Mouse (Mus musculus) hindbrain, embryonic 15.5 days (tissue): ENCODE data around the gene Nhsl1. TPM values are rescaled to one million over a fixed set of nuclear protein-coding genes. Genes with fewer than 3 reads are reported as not detected.
A peak's percentile ranks its signal among the peaks of the same experiment; 100 is the strongest.

Source experiments
- ATAC-seq: fragments of 200-750 bp; cut with Nextera tagmentation; 2 replicates; pipeline ENCODE4 v1.8.0; 2017; ENCODE audit warnings: low read depth, moderate number of reproducible peaks, moderate TSS enrichment; ENCODE audit not compliant: low FRiP score
- H3K27ac ChIP-seq: fragments of 300-500 bp; sonication (generic); replicated peaks from 2 replicates; pipeline ENCODE4 v1.5.1; 2015; ENCODE audit warnings: mild to moderate bottlenecking, inconsistent platforms
- H3K27me3 ChIP-seq: fragments of 300-500 bp; sonication (generic); 2 replicates; pipeline ENCODE4 v1.6.1; 2015; ENCODE audit warnings: control low read depth, inconsistent platforms
- H3K36me3 ChIP-seq: fragments of 300-500 bp; sonication (generic); 2 replicates; pipeline ENCODE4 v1.6.1; 2015; ENCODE audit warnings: control low read depth, inconsistent platforms
- H3K4me1 ChIP-seq: fragments of 300-500 bp; sonication (generic); replicated peaks from 2 replicates; pipeline ENCODE4 v1.6.1; 2015; ENCODE audit warnings: control low read depth, inconsistent platforms
- H3K4me2 ChIP-seq: fragments of 300-500 bp; sonication (generic); 2 replicates; pipeline ENCODE4 v1.6.1; 2015; ENCODE audit warnings: moderate library complexity, mild to moderate bottlenecking, inconsistent platforms
- H3K4me3 ChIP-seq: fragments of 300-500 bp; sonication (generic); 2 replicates; pipeline ENCODE4 v1.5.1; 2015; ENCODE audit warnings: mild to moderate bottlenecking, inconsistent platforms
- H3K9ac ChIP-seq: fragments of 300-500 bp; sonication (generic); 2 replicates; pipeline ENCODE4 v1.6.1; 2015; ENCODE audit warnings: inconsistent platforms
- H3K9me3 ChIP-seq: fragments of 300-500 bp; sonication (generic); 2 replicates; pipeline ENCODE4 v1.6.1; 2016; ENCODE audit warnings: control low read depth, inconsistent platforms
- WGBS: fragments of 180-500 bp; shearing (Covaris S2); methylation state at CpG from one replicate; pipeline ENCODE4 v1.1.7; 2015; 5-methylcytosine and 5-hydroxymethylcytosine counted together
- polyA plus RNA-seq: library from polyadenylated mRNA; unstranded; fragments of >200 nt; fragmentation: Nextera tagmentation; extraction: Ambion mirVana; gene quantifications from 2 replicates; pipeline ENCODE4 v1.2.1, GENCODE M21; 2015

Gene Nhsl1
- polyA plus RNA-seq, 1 experiment from 2014 or later = 15.6 TPM

GRCm38 (mm10) chr10:18329096-18330038, 10.6 kb downstream of the Nhsl1 start:
- peak; percentile 64 for ATAC-seq
- no peaks in the 10 kb centered on the region for H3K9me3 ChIP-seq
- peak overlapping the region; percentile 61 for H3K4me2 ChIP-seq
- 3% methylated on average over 22 of the region's 23 CpGs for WGBS
- no peaks in the 10 kb centered on the region for H3K36me3 ChIP-seq
- H3K4me1 ChIP-seq = peaks cover 15% of the 10 kb centered on the region
- H3K27ac ChIP-seq = peak overlapping the region; percentile 61
- peak overlapping the region; percentile 36 for H3K4me3 ChIP-seq
- H3K27me3 ChIP-seq = no peaks in the 10 kb centered on the region
- H3K9ac ChIP-seq = peak overlapping the region; percentile 39

GRCm38 (mm10) chr10:18330445-18330844, 11.7 kb downstream of the Nhsl1 start:
- peaks cover 15% of the 10 kb centered on the region for H3K4me1 ChIP-seq
- no peaks in the 10 kb centered on the region for H3K9me3 ChIP-seq
- no peaks in the 10 kb centered on the region for H3K27me3 ChIP-seq
- no peak overlapping the region for H3K4me2 ChIP-seq
- H3K36me3 ChIP-seq = no peaks in the 10 kb centered on the region
- no peak overlapping the region for H3K9ac ChIP-seq
- no peak for ATAC-seq
- H3K4me3 ChIP-seq = no peak overlapping the region
- H3K27ac ChIP-seq = no peak overlapping the region
- 78% methylated on average over 5 of the region's 5 CpGs for WGBS

- ATAC-seq = no peak
- no peak overlapping the region for H3K27ac ChIP-seq
These were observed 14.8 kb downstream of the Nhsl1 start for GRCm38 (mm10) chr10:18333575-18333974.

DNA sequence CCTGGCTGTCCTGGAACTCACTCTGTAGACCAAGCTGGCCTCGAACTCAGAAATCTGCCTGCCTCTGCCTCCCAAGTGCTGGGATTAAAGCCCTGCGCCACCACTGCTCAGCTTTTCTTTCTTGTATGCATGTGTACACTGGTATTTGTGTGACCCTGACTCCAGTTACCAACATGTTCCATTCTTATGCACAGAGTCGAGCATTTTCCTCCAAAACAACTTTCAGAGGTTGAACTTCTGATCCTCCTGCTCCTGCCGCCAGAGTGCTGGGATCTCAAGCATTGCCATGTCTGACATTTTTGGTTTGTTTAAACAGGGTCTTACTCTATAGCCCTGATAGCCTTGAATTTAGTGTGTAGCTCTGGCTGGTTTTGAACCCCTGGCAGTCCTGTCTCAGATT, 15.4 kb downstream of the Nhsl1 start:
- H3K27me3 ChIP-seq = no peaks in the 10 kb centered on the region
- H3K4me2 ChIP-seq = no peak overlapping the region
- no peaks in the 10 kb centered on the region for H3K9me3 ChIP-seq
- WGBS = 92% methylated on average over 4 of the region's 4 CpGs
- no peak overlapping the region for H3K9ac ChIP-seq
- peaks cover 8% of the 10 kb centered on the region for H3K4me1 ChIP-seq
- no peak overlapping the region for H3K4me3 ChIP-seq
- H3K36me3 ChIP-seq = no peaks in the 10 kb centered on the region
- ATAC-seq = no peak
- H3K27ac ChIP-seq = no peak overlapping the region

More at GRCm38 (mm10) chr10:18333575-18333974, 14.8 kb downstream of the Nhsl1 start:
- H3K4me2 ChIP-seq = no peak overlapping the region
- no peaks in the 10 kb centered on the region for H3K36me3 ChIP-seq
- no peaks in the 10 kb centered on the region for H3K9me3 ChIP-seq
- H3K9ac ChIP-seq = no peak overlapping the region
- no peaks in the 10 kb centered on the region for H3K27me3 ChIP-seq
- WGBS = 37% methylated on average over 4 of the region's 4 CpGs
- H3K4me3 ChIP-seq = no peak overlapping the region
- peaks cover 12% of the 10 kb centered on the region for H3K4me1 ChIP-seq

DNA sequence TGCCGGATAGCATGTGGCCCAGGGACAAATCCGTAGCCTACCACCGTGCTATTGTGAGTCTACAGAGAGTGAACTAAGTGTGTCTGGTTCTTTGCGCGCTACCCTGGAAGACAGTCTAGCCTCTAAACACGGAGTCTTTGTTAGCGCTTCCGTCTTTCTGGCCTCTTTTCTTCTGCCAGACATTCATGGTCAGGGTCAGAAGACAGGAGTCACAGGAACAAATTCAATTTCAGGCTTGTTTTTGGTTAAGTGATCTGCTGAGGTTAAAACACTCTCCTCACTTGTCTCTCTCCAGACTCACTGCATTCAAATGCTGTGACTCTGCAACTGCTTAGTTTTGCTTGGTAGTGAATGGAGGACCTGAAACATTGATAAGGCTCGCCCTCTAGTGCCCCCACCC, 15.9 kb downstream of the Nhsl1 start:
- ATAC-seq = no peak
- Histone ChIP-seq H3K4me1 (peaks cover 2% of the 10 kb centered on the region), H3K9ac (no peak overlapping the region), H3K4me2 (no peak overlapping the region), H3K27ac (no peak overlapping the region), H3K36me3 (no peaks in the 10 kb centered on the region), H3K27me3 (no peaks in the 10 kb centered on the region), H3K9me3 (no peaks in the 10 kb centered on the region), H3K4me3 (no peak overlapping the region)
- WGBS = 39% methylated on average over 9 of the region's 9 CpGs

- Histone ChIP-seq H3K27me3 (no peaks in the 10 kb centered on the region), H3K4me2 (no peak overlapping the region), H3K4me1 (no peaks in the 10 kb centered on the region), H3K4me3 (no peak overlapping the region), H3K9me3 (no peaks in the 10 kb centered on the region), H3K9ac (no peak overlapping the region), H3K36me3 (no peaks in the 10 kb centered on the region), H3K27ac (no peak overlapping the region)
- WGBS = 93% methylated on average over 5 of the region's 5 CpGs
- no peak for ATAC-seq
These were observed 18.9 kb downstream of the Nhsl1 start for GRCm38 (mm10) chr10:18337725-18338124.

DNA sequence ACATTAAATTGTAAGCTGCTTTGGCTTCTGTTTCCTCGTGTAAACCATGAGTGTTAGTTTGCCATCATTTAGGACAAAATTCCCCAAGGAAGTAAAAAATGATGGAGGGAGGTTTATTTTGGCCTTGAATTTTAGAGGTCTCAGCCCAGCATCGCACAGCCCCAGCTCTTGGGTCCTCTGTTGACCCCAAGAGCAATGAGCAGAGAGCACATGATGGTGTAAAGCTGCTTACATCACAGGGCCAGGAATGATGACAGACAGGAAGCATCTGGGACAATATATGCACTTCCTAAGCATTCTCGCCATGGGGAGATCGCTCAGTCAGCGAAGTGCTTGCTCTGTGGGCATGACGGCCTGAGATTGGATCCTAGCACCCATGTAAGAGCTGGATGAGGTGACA, 20.6 kb downstream of the Nhsl1 start:
- whole genome bisulfite sequencing = 92% methylated on average over 6 of the region's 6 CpGs
- no peak overlapping the region for H3K4me3 ChIP-seq

GRCm38 (mm10) chr10:18340930-18341329, 22.1 kb downstream of the Nhsl1 start:
- H3K4me2 ChIP-seq = no peak overlapping the region
- no peak overlapping the region for H3K4me3 ChIP-seq
- ATAC-seq = 0 out of 2 replicates have a peak, but pooled peaks have one; percentile 30
- H3K4me1 ChIP-seq = no peaks in the 10 kb centered on the region
- no peak overlapping the region for H3K9ac ChIP-seq
- H3K9me3 ChIP-seq = no peaks in the 10 kb centered on the region
- no peaks in the 10 kb centered on the region for H3K27me3 ChIP-seq
- H3K27ac ChIP-seq = no peak overlapping the region
- 95% methylated on average over 1 of the region's 1 CpGs for WGBS
- H3K36me3 ChIP-seq = no peaks in the 10 kb centered on the region

More for the DNA sequence above, 20.6 kb downstream of the Nhsl1 start:
- Histone ChIP-seq H3K9ac (no peak overlapping the region), H3K27me3 (no peaks in the 10 kb centered on the region), H3K4me2 (no peak overlapping the region), H3K9me3 (no peaks in the 10 kb centered on the region), H3K4me1 (no peaks in the 10 kb centered on the region), H3K27ac (no peak overlapping the region), H3K36me3 (no peaks in the 10 kb centered on the region)
- ATAC-seq = no peak

- Histone ChIP-seq H3K9me3 (no peaks in the 10 kb centered on the region), H3K4me2 (no peak overlapping the region), H3K36me3 (no peaks in the 10 kb centered on the region), H3K4me1 (no peaks in the 10 kb centered on the region), H3K27ac (peak overlapping the region; percentile 45; the same call in 1 of the 2 replicates), H3K4me3 (no peak overlapping the region), H3K27me3 (no peaks in the 10 kb centered on the region), H3K9ac (no peak overlapping the region)
- WGBS = 25% methylated on average over 15 of the region's 15 CpGs
- no peak for ATAC-seq
These were observed 22.8 kb downstream of the Nhsl1 start for GRCm38 (mm10) chr10:18341444-18342196.

DNA sequence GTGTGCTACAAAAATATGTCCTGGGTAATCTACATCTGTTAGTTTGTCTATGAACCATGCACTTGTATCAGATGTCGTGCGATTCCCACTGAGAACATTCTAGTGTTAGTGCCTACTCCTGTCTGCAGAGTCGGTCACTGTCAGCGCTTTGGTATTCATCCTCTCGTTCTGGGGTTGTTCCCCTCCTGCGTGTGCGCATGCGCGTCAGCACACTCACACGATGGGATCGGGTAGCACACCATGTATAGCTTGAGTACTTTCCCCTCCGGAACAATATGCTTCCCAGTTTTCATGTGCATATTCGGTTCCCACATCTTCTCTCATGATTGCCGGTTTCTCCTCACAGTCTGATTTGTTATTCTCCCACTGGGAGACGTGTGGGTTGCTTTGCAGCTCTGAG, 28.4 kb downstream of the Nhsl1 start:
- Histone ChIP-seq H3K27me3 (no peaks in the 10 kb centered on the region), H3K4me2 (no peak overlapping the region), H3K4me1 (no peaks in the 10 kb centered on the region), H3K4me3 (no peak overlapping the region), H3K36me3 (no peaks in the 10 kb centered on the region), H3K9me3 (no peaks in the 10 kb centered on the region), H3K9ac (no peak overlapping the region), H3K27ac (no peak overlapping the region)
- ATAC-seq = no peak
- 89% methylated on average over 15 of the region's 15 CpGs for WGBS

- Histone ChIP-seq H3K4me1 (peaks cover 12% of the 10 kb centered on the region), H3K27ac (no peak overlapping the region), H3K4me2 (no peak overlapping the region), H3K36me3 (no peaks in the 10 kb centered on the region), H3K9ac (no peak overlapping the region), H3K9me3 (no peaks in the 10 kb centered on the region), H3K27me3 (no peaks in the 10 kb centered on the region), H3K4me3 (no peak overlapping the region)
- ATAC-seq = no peak
- 95% methylated on average over 4 of the region's 4 CpGs for WGBS
These were observed 32.0 kb downstream of the Nhsl1 start for GRCm38 (mm10) chr10:18350781-18351180.

GRCm38 (mm10) chr10:18352937-18353336, 34.2 kb downstream of the Nhsl1 start:
- ATAC-seq = no peak
- Histone ChIP-seq H3K27ac (no peak overlapping the region), H3K4me2 (no peak overlapping the region), H3K9me3 (no peaks in the 10 kb centered on the region), H3K4me3 (no peak overlapping the region), H3K4me1 (peaks cover 13% of the 10 kb centered on the region), H3K27me3 (no peaks in the 10 kb centered on the region), H3K9ac (no peak overlapping the region), H3K36me3 (no peaks in the 10 kb centered on the region)
- 94% methylated on average over 5 of the region's 5 CpGs for WGBS
